Mouse (Mus musculus) kidney, embryonic 14.5 days (tissue): Measurements from ENCODE around the gene Myo7a. TPM values are rescaled to one million over a fixed set of nuclear protein-coding genes. Genes with fewer than 3 reads are reported as not detected.

Source experiments
- ATAC-seq: fragments of 200-750 bp; cut with Nextera tagmentation; 2 replicates; pipeline ENCODE4 v1.8.0; 2017; ENCODE audit warnings: moderate number of reproducible peaks, mild to moderate bottlenecking, moderate TSS enrichment, moderate library complexity; ENCODE audit not compliant: low FRiP score, low TSS enrichment
- H3K27ac ChIP-seq: fragments of 300-500 bp; sonication (generic); 2 replicates; pipeline ENCODE4 v1.5.1; 2014; ENCODE audit warnings: low read depth, mild to moderate bottlenecking, low read length, moderate library complexity, mixed read lengths
- H3K27me3 ChIP-seq: fragments of 300-500 bp; sonication (generic); 2 replicates; pipeline ENCODE4 v1.6.1; 2014; ENCODE audit warnings: mild to moderate bottlenecking, low read length; ENCODE audit not compliant: control insufficient read depth, insufficient read depth
- H3K36me3 ChIP-seq: fragments of 300-500 bp; sonication (generic); 2 replicates; pipeline ENCODE4 v1.6.1; 2014; ENCODE audit warnings: low read length, mixed read lengths; ENCODE audit not compliant: control insufficient read depth, insufficient read depth
- H3K4me1 ChIP-seq: fragments of 300-500 bp; sonication (generic); 2 replicates; pipeline ENCODE4 v1.6.1; 2014; ENCODE audit warnings: low read length, mixed read lengths; ENCODE audit not compliant: control insufficient read depth, insufficient read depth
- H3K4me2 ChIP-seq: fragments of 300-500 bp; sonication (generic); replicated peaks from 2 replicates; pipeline ENCODE4 v1.6.1; 2014; ENCODE audit warnings: low read depth, mild to moderate bottlenecking, low read length
- H3K4me3 ChIP-seq: fragments of 300-500 bp; sonication (generic); 2 replicates; pipeline ENCODE4 v1.5.1; 2014; ENCODE audit warnings: mild to moderate bottlenecking, low read length
- H3K9ac ChIP-seq: fragments of 300-500 bp; sonication (generic); 2 replicates; pipeline ENCODE4 v1.6.1; 2014; ENCODE audit warnings: low read depth, mild to moderate bottlenecking, low read length, moderate library complexity
- H3K9me3 ChIP-seq: fragments of 300-500 bp; sonication (generic); 2 replicates; pipeline ENCODE4 v1.6.1; 2016; ENCODE audit warnings: low read length; ENCODE audit not compliant: control insufficient read depth
- WGBS: fragments of 180-500 bp; shearing (Covaris S2); extraction: QIAGEN DNeasy Blood & Tissue Kit; methylation state at CpG from one replicate; pipeline ENCODE4 v1.1.7; 2014; 5-methylcytosine and 5-hydroxymethylcytosine counted together
- polyA plus RNA-seq: library from polyadenylated mRNA; unstranded; fragments of >200 nt; fragmentation: Nextera tagmentation; extraction: Ambion mirVana; gene quantifications from 2 replicates; pipeline ENCODE4 v1.2.1, GENCODE M21; 2014

The Myo7a gene
- polyA plus RNA-seq, 1 experiment from 2014 or later = 15.4 TPM

DNA sequence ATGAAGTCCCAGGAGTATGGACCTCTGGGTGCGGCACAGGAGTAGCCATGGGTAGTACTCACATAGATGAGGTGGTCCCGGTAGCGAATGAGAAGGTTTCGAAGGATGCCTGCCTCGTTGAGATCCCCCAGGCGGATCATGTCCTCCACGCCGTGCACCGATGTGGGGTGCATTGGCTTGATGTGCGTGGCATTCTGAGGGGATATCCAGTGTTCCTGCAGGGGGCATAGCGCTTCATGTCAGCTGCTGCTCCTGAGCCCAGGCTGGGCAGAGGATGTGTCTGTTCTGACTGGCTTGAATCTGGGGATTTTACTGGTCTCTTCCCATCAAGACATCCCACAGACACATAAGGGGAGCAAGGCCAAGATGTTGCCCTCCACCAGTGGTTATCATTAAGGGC lies 16.8 kb downstream of the Myo7a start:
- H3K4me3 ChIP-seq = no peak overlapping the region
- peak overlapping the region; percentile 35; the same call in 1 of the 2 replicates for H3K9ac ChIP-seq
- H3K27ac ChIP-seq = no peak overlapping the region
- no peak for ATAC-seq
- H3K36me3 ChIP-seq = no peaks in the 10 kb centered on the region
- peaks cover 27% of the 10 kb centered on the region for H3K4me1 ChIP-seq
- WGBS = 92% methylated on average over 11 of the region's 11 CpGs
- 0 out of 2 replicates have a peak overlapping the region, but pooled peaks have one; percentile 17 for H3K4me2 ChIP-seq
- no peaks in the 10 kb centered on the region for H3K27me3 ChIP-seq
- no peaks in the 10 kb centered on the region for H3K9me3 ChIP-seq

DNA sequence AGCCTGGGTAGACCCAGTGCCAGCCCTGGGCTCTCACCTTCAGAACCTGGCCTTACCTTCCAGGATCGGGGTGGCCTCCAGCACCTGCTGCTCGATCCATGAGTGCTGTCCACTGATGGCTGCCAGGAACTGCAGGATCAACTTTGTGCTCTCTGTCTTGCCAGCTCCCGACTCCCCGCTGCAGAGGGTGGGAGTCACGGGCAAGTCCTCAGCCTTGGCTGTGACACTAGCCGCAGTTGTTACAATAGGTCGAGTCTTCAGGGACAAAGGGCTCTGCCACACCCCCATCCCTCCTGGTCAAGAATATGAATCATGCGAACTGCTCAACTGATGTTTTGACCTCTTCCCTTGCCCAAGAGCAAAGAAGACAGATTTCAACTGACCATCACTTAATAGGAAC lies 21.8 kb downstream of the Myo7a start:
- Histone ChIP-seq H3K4me1 (0 out of 2 replicates have a peak, but pooled peaks cover under 1% of the 10 kb centered on the region), H3K27me3 (no peaks in the 10 kb centered on the region), H3K4me2 (no peak overlapping the region), H3K9ac (no peak overlapping the region), H3K4me3 (no peak overlapping the region), H3K27ac (no peak overlapping the region), H3K36me3 (no peaks in the 10 kb centered on the region), H3K9me3 (peaks cover 8% of the 10 kb centered on the region)
- no peak for ATAC-seq
- 92% methylated on average over 8 of the region's 8 CpGs for WGBS

DNA sequence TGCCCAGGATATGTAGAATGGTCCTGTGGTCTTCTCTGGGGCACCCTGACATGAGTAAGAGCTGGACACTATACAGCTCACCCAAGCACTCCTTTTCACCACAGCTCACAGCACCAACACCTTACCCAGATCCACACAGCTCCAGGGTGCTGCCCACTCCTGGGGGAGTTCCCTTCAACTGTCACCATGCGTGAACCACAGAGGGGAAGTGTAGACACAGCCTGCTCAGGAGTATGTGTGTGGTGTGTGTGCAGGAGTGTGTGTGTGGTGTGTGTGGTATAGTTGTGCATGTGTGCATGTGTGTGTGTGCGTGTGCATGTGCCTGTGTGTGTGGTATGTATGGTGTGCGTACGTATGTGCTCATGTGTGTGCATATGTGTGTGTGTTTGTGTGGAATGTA lies 23.5 kb downstream of the Myo7a start:
- H3K4me3 ChIP-seq = no peak overlapping the region
- H3K27me3 ChIP-seq = no peaks in the 10 kb centered on the region
- ATAC-seq = no peak
- peaks cover 8% of the 10 kb centered on the region for H3K9me3 ChIP-seq
- H3K27ac ChIP-seq = no peak overlapping the region
- no peaks in the 10 kb centered on the region for H3K4me1 ChIP-seq
- no peaks in the 10 kb centered on the region for H3K36me3 ChIP-seq
- no peak overlapping the region for H3K9ac ChIP-seq
- 95% methylated on average over 4 of the region's 4 CpGs for WGBS
- H3K4me2 ChIP-seq = no peak overlapping the region

DNA sequence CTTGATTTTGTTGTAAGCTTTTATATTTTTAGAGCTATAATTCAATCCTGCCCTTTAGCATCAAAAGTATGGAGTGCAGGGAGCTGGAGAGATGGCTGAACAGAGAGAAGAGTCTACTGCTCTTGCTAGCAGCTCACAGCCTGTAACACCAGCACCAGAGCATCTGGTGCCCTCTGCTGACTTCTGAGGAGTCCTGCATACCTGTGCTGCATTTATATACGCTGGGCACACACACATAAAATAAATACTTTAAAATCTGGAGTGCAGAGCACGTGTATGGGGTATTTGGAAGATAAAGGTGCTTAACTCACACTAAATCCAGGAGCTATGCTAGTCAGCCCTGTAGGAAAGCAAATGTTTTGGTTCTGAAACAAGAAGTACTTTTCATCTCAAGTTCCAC lies 33.0 kb downstream of the Myo7a start:
- 50% methylated on average over 2 of the region's 2 CpGs for WGBS
- Histone ChIP-seq H3K9ac (no peak overlapping the region), H3K9me3 (no peaks in the 10 kb centered on the region), H3K4me1 (0 out of 2 replicates have a peak, but pooled peaks cover 5% of the 10 kb centered on the region), H3K4me2 (no peak overlapping the region), H3K27me3 (no peaks in the 10 kb centered on the region), H3K36me3 (no peaks in the 10 kb centered on the region), H3K27ac (no peak overlapping the region), H3K4me3 (no peak overlapping the region)
- ATAC-seq = no peak

DNA sequence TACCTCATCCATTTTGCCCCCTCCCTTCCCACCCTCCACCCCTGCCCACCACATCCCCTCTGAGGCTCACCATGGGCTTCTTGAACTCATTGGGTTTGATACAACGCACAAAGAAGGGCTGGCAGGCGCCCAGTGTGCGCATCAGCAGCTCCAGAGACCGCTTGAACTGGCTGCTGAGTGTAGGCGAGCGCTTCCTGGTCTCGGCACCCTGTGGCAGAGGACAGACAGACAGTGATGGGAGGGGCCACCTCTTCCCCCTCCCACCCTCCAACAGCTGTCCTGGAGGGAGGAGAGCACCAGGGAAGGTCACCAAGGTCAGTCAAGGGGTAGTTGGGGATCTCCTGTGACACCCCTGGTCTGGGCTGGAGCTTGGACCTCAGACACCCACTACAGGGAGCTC lies 34.0 kb downstream of the Myo7a start:
- H3K4me3 ChIP-seq = no peak overlapping the region
- 72% methylated on average over 7 of the region's 7 CpGs for WGBS

DNA sequence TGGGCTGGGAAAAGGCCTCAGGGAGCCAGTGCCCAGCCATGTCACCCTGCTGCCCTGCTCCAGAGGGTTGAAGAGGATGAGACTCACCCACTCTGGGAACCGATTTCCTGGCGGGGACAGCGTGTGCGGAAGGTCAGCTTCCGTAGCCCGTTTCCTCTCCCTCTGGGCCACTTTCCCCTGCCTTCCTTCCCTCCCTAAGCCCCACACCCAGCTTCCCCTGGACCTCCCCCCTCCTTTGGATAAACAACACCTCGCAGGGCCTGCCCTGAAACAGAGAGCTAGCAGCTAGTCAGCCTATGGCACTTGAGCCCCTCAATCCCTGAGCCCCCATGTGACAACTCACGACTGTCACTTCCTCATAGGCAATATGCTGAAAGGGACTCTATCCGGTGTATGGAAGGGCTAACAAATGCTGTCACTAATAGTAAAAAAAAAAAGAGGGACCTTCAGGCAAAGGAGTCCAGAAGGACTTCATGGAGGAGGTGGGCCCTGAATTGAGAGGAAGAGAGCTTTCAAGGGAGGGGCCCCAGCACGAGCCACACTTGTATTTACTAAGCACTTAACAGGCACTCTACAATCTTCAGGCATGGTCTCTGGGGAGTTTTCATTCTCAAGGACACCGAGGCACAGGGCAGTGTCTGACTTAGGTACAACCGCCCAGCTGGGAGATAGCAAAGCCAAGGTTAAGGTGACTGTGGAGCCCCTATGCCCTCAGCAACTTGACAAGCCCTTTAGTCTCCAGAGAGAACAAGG lies 34.6 kb downstream of the Myo7a start:
- no peak overlapping the region for H3K4me3 ChIP-seq

More for the DNA sequence above, 34.0 kb downstream of the Myo7a start:
- no peak overlapping the region for H3K4me2 ChIP-seq
- H3K9me3 ChIP-seq = no peaks in the 10 kb centered on the region
- no peaks in the 10 kb centered on the region for H3K27me3 ChIP-seq
- ATAC-seq = no peak
- H3K27ac ChIP-seq = no peak overlapping the region; the same call in 1 of the 2 replicates
- H3K9ac ChIP-seq = no peak overlapping the region
- 0 out of 2 replicates have a peak, but pooled peaks cover 5% of the 10 kb centered on the region for H3K4me1 ChIP-seq
- no peaks in the 10 kb centered on the region for H3K36me3 ChIP-seq

DNA sequence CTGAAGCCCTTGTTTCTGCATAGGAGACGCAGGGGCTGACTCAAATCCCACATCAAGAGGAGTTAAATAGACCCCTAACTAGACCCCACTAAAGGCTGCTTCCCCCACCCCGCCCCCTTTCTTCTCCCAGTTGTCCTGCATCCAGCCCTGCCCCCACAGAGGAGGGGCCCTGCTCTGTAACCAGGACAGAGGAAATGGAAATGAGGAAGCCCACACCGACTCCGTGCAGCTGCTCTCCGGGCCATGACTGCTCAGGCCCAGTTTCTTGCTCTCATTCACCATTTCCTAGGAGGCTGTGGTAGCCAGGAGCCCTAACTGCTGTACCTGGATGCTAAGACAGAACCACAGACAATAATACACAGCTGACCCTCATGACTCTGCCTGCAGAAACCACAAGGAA lies 36.9 kb downstream of the Myo7a start:
- H3K4me1 ChIP-seq = 0 out of 2 replicates have a peak, but pooled peaks cover 5% of the 10 kb centered on the region
- H3K9ac ChIP-seq = no peak overlapping the region
- 18% methylated on average over 5 of the region's 5 CpGs for WGBS
- ATAC-seq = peak; percentile 32; the same call in 1 of the 2 replicates
- no peak overlapping the region for H3K27ac ChIP-seq
- no peak overlapping the region for H3K4me2 ChIP-seq
- H3K9me3 ChIP-seq = no peaks in the 10 kb centered on the region
- no peaks in the 10 kb centered on the region; the same call in 1 of the 2 replicates for H3K36me3 ChIP-seq
- no peak overlapping the region for H3K4me3 ChIP-seq
- H3K27me3 ChIP-seq = no peaks in the 10 kb centered on the region

More for the DNA sequence above, 34.6 kb downstream of the Myo7a start:
- no peak overlapping the region for H3K4me2 ChIP-seq
- H3K4me1 ChIP-seq = 0 out of 2 replicates have a peak, but pooled peaks cover 5% of the 10 kb centered on the region
- no peaks in the 10 kb centered on the region for H3K9me3 ChIP-seq
- no peaks in the 10 kb centered on the region for H3K36me3 ChIP-seq
- no peak for ATAC-seq
- H3K9ac ChIP-seq = no peak overlapping the region
- peak overlapping the region; percentile 24; the same call in 1 of the 2 replicates for H3K27ac ChIP-seq
- 33% methylated on average over 12 of the region's 12 CpGs for WGBS
- no peaks in the 10 kb centered on the region for H3K27me3 ChIP-seq

DNA sequence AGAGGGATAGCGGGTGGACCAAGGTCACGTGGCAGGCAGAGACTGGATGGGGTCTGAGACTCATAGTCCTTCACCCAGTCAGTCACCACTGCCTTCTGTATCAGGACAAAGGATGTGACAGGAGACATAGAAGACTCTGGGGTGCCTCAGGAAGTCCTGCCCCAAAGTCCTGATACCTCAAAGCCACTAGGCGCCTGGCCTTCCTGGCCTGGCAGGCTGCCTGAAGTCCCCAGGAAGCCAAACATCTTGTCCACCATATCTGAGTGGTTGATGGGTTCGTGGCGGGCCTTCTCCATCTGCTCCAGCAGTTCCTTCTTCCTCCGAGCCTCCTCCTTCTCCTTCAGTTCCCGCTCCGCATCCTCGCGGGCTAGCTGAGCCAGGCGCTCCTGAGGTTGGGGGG lies 41.9 kb downstream of the Myo7a start:
- Histone ChIP-seq H3K27ac (no peak overlapping the region), H3K4me2 (no peak overlapping the region), H3K4me3 (no peak overlapping the region), H3K9me3 (no peaks in the 10 kb centered on the region), H3K9ac (no peak overlapping the region), H3K36me3 (peaks cover 2% of the 10 kb centered on the region; the same call in 1 of the 2 replicates), H3K27me3 (no peaks in the 10 kb centered on the region), H3K4me1 (no peaks in the 10 kb centered on the region)
- 88% methylated on average over 11 of the region's 11 CpGs for WGBS
- no peak for ATAC-seq

DNA sequence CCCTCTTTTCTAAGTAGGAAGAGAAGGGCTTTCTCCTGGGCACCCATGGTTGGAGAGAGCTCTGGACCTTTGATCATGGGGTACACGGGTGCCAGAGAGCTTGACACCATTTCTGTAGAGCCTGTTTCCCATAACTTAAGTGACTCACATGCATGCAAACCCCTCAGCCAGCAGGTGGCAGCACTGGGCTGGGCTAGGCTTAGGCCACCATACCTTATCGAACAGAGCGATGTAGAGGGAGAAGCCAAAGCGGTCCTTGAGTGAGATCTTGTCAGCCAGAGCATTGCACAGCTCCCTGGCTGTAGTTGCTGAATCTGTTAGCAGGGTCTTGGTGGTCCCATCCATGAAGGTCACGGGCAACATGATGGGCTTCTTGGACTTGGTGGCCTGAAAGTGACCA lies 47.7 kb downstream of the Myo7a start:
- H3K9me3 ChIP-seq = no peaks in the 10 kb centered on the region
- no peak overlapping the region for H3K4me3 ChIP-seq
- 32% methylated on average over 5 of the region's 5 CpGs for WGBS
- no peak overlapping the region for H3K4me2 ChIP-seq
- H3K27me3 ChIP-seq = no peaks in the 10 kb centered on the region
- ATAC-seq = peak; percentile 61; the same call in 1 of the 2 replicates
- no peak overlapping the region for H3K27ac ChIP-seq
- no peaks in the 10 kb centered on the region for H3K36me3 ChIP-seq
- H3K9ac ChIP-seq = no peak overlapping the region
- H3K4me1 ChIP-seq = no peaks in the 10 kb centered on the region
